Mouse (Mus musculus): ENCODE measurements around the gene Klk1b9. TPM values are rescaled to one million over a fixed set of nuclear protein-coding genes. Genes with fewer than 3 reads are reported as not detected.
"Not testable (repeated sequence)": the region's sequence is repeated elsewhere in the genome, so short reads cannot be mapped to it uniquely, and the experiment has no call there.

Klk1b9 gene
- total RNA-seq (2021), result not detected
- long read RNA-seq, experiment 1, result 0 reads
- long read RNA-seq, experiment 2, result 0 reads

- DNase-seq, result not testable (repeated sequence)
Observed at GRCm38 (mm10) chr7:43975761-43976160, at the start of gene Klk1b9. Klk1b9 (plus strand) TSS chr7:43976061.

- DNase-seq, result no peak
Observed at GRCm38 (mm10) chr7:43928521-43928920, 47.3 kb upstream of the Klk1b9 start.

DNA sequence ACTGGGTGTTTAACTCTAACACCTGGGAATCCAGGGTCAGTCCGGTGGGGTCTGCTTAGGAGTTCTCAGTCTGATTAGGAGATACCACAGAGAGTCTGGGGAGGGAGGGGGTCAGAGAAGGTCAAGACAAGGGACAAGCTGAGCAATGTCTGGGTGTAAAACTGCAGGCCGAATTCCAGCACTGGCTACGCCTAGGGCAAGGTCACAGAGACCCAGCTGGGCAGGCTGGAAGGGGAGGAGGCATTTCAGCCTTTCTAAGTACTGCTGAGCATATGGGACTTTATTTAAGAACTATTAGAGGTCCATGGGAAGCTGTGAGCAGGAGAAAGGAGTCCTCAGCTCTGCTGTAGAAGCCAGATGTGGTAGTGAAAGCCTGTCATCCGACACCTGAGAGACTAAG lies 43.5 kb upstream of the Klk1b9 start:
- no peak for DNase-seq

DNA sequence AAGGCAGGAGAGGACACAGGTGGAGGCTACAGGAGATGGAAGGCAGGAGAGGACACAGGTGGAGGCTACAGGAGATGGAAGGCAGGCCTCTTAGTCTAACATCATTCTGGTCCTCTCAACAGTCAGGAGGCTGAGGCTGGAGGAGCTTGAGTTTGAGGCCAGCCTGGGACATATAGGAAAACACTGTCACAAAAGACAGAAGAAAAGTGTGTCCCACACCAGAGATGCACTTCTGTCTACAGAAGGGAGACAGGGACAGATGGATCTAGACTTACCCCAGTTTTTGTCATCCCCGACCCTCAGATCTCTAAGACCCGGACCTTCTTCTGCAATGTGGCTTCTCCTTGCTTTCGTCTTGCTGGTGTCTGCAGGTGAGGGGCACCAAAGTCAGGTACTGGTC lies 42.4 kb upstream of the Klk1b9 start, which contains the start of gene Klk15:
Gene Klk15, plus strand, starts transcription at position 301 of the 400 bp plus-strand sequence.
- no peak for DNase-seq

DNA sequence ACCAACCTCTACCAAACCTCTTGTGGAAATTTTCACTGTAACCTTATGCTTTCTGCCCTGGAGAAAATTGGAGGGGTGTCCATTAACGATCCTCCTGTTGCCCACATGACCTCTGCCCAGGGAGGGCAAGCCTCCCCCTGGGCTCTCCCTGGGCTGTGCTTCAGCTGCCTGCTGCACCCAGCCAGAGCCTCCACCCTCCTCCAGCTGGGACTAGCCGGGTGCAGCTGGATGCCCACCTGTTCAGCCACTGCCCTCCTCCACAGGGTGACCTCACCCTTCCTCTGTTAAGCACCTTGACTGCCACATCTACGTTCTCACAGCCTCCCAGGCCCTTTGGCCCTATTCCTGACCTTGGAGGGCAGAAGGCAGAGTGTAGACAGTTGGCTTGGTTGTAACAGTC lies 41.1 kb upstream of the Klk1b9 start:
- no peak for DNase-seq

- no peak for DNase-seq
Observed at GRCm38 (mm10) chr7:43936551-43936950, 39.3 kb upstream of the Klk1b9 start.

DNA sequence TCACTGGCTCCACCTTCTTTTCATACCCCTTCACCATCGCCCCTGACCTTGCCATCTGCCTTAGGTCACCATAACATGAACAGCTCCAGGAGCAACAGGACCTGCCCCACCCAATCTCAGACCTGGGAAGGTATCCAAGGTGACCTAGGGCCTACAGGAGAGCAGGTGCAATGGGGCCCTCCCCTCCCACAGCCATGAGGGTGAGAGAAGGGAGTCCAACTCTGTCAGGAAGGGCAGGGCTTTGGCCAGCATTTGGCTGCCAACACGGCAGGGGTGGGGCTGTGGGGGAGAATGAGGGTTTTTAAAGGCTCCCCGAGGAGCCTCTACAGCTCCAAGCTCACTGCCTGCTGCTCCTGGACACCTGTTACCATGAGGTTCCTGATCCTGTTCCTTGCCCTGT lies 33.6 kb upstream of the Klk1b9 start:
- not testable (repeated sequence) for DNase-seq

GRCm38 (mm10) chr7:43944727-43945264 lies 31.1 kb upstream of the Klk1b9 start:
- no peak for DNase-seq

GRCm38 (mm10) chr7:43950364-43950763 lies 25.5 kb upstream of the Klk1b9 start, which contains the start of gene Klk1b8:
Klk1b8 (plus strand) TSS chr7:43950664.
- no peak for DNase-seq

GRCm38 (mm10) chr7:43952703-43953102 lies 23.2 kb upstream of the Klk1b9 start:
- DNase-seq, result no peak

- DNase-seq, result no peak
Observed at GRCm38 (mm10) chr7:43966451-43966850, 9.4 kb upstream of the Klk1b9 start, which contains the start of gene Klk1b1. Klk1b1 (plus strand) TSS chr7:43966751.

GRCm38 (mm10) chr7:43967058-43967457 lies 8.8 kb upstream of the Klk1b9 start:
- DNase-seq, result no peak

GRCm38 (mm10) chr7:43967612-43968011 lies 8.2 kb upstream of the Klk1b9 start:
- no peak for DNase-seq

DNA sequence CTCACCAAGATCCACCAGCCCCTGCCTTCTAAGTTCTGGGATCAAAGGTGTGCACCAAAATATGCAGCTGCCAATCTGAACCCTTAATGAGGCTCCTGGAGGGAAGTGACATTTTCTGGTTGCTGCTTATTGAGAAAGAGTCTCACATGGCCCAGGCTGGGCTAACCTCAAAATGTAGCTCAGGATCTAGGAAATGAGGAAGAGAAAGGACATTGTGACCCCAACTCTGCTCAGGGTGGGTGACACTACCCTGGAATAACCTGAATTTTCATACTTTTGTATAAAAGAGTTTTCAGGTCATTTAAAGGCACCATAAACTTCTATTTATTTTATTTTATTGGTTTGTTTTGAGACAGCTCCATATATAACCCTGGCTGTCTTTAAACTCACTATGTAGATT lies 9.8 kb downstream of the Klk1b9 start:
- no peak for DNase-seq

- DNase-seq, result not testable (repeated sequence)
Observed at GRCm38 (mm10) chr7:43994821-43995220, 19.0 kb downstream of the Klk1b9 start.

- DNase-seq, result not testable (repeated sequence)
Observed at GRCm38 (mm10) chr7:43995577-43995976, 19.7 kb downstream of the Klk1b9 start, which contains the start of gene Klk1b11. Klk1b11 (plus strand) TSS chr7:43995877.

DNA sequence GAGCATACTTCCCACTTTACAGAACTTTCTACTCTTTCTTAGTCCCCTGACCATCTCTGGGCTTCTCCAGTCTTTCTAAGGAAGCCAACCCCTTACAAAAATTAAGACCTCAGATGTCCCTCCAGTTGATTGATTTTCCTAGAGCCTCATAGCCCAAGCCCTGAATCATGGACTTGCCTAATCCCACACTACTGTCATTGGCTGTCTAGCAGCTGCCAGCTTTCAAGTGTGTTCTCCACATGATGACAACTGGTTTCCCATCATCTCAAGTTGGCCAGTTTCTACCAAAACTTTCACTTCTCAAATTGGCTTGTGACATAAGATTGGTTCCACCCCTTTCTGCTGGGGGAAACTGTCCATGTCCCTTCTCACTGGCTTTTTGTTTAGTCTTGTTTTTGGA lies 29.0 kb downstream of the Klk1b9 start:
- no peak for DNase-seq

DNA sequence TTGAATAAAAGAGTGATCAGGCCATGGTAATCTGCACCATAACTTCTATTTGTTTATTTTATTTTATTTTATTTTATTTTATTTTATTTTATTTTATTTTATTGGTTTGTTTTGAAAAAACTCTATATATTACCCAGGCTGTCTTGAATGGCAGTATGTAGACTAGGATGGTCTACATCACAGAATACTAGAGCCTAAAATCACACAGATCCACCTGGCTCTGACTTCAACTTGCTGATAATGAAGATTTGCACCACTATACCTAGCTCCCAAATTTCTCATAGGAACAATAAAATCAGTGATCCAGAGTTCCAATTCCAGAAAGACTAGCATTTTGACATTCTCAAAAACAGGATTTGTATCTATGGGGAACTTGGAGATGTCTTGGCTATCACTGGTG lies 36.0 kb downstream of the Klk1b9 start, which contains the start of gene Klk1b26:
Gene Klk1b26, plus strand, starts transcription at position 301 of the 400 bp plus-strand sequence.
- DNase-seq, result not testable (repeated sequence)

- DNase-seq, result not testable (repeated sequence)
Observed at GRCm38 (mm10) chr7:44014666-44015065, 38.8 kb downstream of the Klk1b9 start.

- no peak for DNase-seq
Observed at GRCm38 (mm10) chr7:44015071-44015470, 39.2 kb downstream of the Klk1b9 start.

All from gastrocnemius, postnatal 25 days (tissue).